Mouse (Mus musculus): Measurements from ENCODE around the gene Olfr1317.

GRCm38 (mm10) chr2:112134877-112135276 lies 5.3 kb upstream of the Olfr1317 start, which contains the start of gene Olfr1316:
- TF ChIP-seq POLR2A (IDR thresholded peaks at IDR 0.05; ENCODE audit: extremely low read depth, insufficient read depth, low read length), result no peak
- no peak for TF ChIP-seq CTCF (IDR thresholded peaks at IDR 0.05; ENCODE audit: low read depth, low read length)

Data from liver, adult 2 months (tissue).